Mouse (Mus musculus): ENCODE measurements at regions not wholly inside any gene's neighbourhood (a gene's known extent, or its start where the extent isn't known, plus 50 kb on each side); places are given as distances from the start of the nearest gene placed in this dataset.

DNA sequence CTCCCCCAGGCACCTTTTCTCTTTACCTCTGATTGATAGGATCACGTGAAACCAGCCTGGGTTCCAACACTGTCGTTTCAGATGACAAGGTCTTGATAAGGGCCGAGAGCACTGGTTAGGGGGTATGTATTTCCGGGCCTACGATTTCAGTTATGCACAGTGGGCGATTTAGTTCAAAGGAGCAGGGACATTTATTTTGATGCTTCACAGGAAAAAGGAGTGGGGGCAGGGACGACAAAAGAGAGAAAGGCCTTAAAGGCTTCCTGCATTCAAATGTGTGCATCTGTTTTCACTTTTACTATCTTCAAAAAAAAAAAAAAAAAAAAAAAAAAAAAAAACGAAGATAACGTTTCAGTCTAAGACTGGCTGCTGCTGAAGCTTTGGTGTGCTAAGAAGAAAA is 783.7 kb downstream of the Car8 start:
- TF ChIP-seq POLR2A (IDR thresholded peaks at IDR 0.05; ENCODE audit: low read depth, low read length) (no peak), CTCF (IDR thresholded peaks at IDR 0.05; ENCODE audit: borderline replicate concordance, insufficient read depth, low read length) (no peak)
